Mouse (Mus musculus) kidney, embryonic 14.5 days (tissue): ENCODE results near the gene Map2k5. TPM values are rescaled to one million over a fixed set of nuclear protein-coding genes. Genes with fewer than 3 reads are reported as not detected.

Experiments
- polyA plus RNA-seq: library from polyadenylated mRNA; unstranded; fragments of >200 nt; fragmentation: Nextera tagmentation; extraction: Ambion mirVana; gene quantifications from 2 replicates; pipeline ENCODE4 v1.2.1, GENCODE M21; 2014

Map2k5 gene
- polyA plus RNA-seq, 1 experiment from 2014 or later = 40.3 TPM

Other genes starting within 250 kb of the Map2k5 start
- gene Skor1, start 228.9 kb downstream of the Map2k5 start, polyA plus RNA-seq = not detected in 2 replicates
- gene 2300009A05Rik, start 21.3 kb upstream of the Map2k5 start, polyA plus RNA-seq = 55.1 and 56.4 TPM in 2 replicates
- 0.09 TPM in 1 of 2 replicates, not detected in the other for gene Iqch, start 224.6 kb upstream of the Map2k5 start, polyA plus RNA-seq
- 18.9 and 31.1 TPM in 2 replicates for gene Aagab, start 224.8 kb upstream of the Map2k5 start, polyA plus RNA-seq